Mouse (Mus musculus) right cerebral cortex, adult 2 months (tissue): ENCODE measurements at regions not wholly inside any gene's neighbourhood (a gene's known extent, or its start where the extent isn't known, plus 50 kb on each side); places are given as distances from the start of the nearest gene placed in this dataset.
A peak's percentile ranks its signal among the peaks of the same experiment; 100 is the strongest.

Source experiments
- DNase-seq, 2 experiments: peaks; one replicate each; pipeline ENCODE4 v3.0.0; 2021 to 2022; ENCODE audit warnings: low spot score in 2 of 2

DNA sequence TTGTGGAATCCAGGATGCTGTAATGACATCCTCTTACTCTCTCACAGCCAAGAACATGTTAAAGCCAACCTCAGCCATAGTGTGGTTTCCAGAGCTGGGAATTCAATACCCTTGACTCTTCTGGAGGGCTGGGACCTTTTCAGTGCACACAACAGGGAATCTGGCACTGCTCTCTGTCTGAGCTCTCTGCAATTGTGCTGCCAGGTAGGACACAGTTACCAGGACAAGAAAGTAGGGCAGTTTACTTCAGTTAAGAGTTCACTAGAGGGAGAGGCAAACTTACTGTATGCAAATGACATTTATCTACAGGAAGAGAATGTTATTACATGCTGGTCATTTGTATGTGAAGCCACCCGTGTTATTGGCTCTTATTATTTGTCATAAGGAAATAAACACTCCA, 197.6 kb downstream of the Arl4a start:
- DNase-seq: no peak

DNA sequence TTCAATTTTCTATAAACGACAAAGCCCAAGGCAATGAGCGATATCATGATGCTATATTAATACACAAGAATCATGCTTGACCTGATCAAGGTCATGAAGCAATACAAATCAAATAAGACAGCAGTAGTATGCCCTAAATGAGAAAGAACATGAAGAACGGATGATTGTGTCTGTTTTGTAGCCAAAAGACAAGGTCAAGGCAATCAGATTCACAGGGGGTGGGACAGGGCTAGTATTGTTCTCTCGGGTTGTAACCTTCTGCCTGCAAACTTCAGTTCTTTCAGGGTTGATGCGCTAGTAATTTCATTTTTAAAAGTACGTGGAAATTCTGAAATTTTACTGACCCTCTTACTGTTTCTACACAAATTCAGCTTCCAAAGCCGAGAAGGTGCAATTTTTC, 206.7 kb downstream of the Arl4a start:
- DNase-seq: no peak

DNA sequence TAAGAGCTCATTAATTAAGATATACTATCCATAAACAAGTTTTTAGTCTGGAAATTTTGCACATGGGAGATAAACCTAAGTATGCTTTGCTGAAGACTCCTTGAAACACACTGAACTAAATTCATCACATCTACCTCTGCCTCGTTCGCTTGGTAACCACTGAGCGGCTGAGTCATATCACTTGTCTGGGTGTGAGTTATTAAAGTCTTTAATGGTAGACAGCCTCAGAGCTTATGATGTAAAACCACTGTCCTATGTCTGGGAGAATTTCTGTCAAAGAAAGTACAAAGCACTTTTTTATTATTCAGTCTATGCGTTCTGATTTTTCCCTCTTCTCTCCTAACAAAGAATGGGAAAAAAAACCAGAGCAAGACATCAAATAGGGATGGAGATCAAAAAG, 207.3 kb downstream of the Arl4a start:
- DNase-seq: peak in 1 of 2 experiments; percentile 5

DNA sequence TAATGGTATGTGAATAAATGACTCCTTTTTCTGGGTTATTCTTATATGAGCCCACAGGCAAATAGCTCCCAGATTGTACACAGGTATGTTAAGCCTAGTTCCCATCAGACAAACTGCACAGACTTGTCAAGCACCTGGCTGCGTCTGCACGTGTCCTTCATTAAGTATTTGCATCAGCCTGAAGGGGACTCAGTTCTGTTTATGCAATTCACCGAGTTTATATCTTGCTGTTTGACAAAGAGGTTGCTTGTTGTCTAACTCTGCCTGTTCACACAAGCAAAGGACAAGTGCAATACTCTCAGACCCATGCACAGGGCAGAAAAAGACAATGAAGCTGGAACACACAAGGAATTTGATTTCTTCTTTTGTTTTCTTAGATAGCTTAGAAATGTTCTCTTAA, 215.2 kb downstream of the Arl4a start:
- DNase-seq: no peak

DNA sequence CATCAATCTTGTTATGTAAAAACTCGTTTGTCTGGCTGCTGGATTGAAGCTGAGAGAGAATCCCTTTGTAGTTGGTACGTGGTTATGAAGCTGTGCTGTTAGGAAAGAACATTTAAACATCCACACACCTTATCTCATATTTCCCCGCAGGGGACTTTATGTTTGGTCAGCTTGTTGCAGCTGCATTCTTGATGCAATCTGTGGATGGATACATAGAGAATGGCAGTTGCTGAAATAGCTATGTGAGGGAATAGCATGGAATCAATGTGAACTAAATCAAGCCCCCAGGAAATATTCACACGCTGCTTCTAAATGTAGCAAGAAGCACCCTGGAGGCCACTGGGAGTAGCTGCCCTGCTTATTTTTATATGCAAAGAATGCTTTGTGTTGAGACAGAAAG, 236.3 kb downstream of the Arl4a start:
- DNase-seq: no peak

DNA sequence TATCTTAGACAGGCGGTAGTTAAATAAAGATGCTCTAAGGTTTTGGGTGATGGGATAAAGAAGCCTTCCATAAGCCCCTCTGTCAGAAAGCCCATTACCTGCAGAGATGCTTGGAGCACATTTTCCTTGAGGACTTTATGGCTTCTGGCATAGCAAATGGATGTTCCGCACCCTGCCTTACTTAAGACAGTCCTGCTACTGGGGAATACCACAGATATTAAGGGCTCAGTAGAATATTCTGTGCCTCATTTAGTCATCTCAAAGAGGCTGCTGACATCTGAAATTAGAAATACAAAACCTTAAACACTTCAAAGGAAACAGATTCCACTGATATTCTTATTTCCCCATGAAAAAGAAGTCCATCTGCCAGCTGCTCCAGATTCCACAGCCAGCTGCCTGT, 240.0 kb downstream of the Arl4a start:
- no peak for DNase-seq

DNA sequence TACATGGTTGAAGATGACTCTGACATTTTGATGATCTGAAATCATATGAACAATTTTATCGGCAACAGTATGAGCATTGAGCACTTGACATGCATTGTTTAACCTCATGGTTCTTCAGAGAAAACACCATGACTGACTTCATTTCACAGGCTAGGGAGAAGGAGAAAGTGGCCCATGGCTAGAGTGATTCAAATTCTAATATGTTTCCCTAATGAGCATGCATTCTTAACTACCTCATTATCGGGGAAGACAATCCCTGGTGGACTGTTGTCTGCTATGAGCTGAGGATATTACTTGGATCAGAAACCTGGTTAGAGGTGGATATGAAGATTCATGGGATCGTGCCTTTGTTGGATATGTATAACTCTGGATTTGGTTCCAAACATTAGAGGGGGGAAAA, 240.9 kb downstream of the Arl4a start:
- DNase-seq: no peak

DNA sequence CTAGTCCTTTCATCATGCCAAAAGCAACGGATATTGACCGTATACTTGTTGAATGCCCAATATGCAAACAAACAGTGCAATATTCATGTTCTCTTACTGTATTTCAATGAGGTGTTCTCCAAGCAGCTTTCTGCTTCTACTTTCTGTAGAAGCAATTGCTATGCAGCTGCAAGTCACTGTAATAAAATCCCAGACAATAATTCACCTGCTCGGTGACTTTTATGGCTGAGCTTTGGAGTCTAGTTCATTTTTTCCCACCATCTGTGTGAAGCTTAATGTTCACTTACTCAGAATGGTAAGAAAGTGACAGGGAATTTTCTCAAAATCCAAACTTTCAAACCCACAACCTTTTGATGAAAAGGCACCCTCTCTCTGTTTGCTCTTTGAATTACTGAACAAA, 252.8 kb downstream of the Arl4a start:
- DNase-seq: no peak

DNA sequence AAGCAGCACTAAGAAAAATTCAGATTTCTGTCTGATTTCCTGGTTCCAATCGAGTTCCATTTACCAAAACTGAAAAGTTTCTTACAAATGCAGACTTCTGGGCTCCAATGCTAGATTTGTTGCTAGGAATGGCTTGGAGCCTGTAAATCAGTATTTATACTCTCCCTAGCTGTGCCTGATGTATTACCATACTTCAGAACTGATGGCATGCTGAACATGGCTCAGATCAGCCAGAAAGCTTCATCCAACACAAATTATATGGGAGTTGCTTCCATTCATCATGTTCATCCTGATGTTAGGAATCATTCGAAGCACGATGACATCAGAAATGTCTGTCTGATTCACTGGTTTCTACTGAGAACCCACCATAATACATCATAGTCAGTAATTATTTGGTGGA, 253.3 kb downstream of the Arl4a start:
- no peak for DNase-seq

DNA sequence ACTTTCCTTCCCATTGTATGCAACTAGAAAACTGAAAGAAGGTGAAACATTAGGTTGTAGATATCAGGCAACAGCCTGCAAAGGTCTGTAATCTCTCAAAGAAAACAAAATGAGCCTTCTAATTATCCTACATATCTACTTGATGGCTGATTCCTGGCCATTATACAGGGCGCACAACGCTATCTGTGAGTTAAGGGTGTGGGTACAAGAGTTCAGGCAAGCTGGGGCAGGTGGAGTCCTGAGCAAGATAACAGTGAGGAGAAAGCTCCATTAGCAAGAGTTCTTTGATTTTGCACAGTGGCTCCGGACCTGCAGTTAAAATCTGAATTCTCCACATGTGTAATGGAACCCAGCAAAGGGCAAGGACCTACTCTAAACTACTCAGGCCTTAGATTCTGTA, 261.7 kb downstream of the Arl4a start:
- DNase-seq: no peak

DNA sequence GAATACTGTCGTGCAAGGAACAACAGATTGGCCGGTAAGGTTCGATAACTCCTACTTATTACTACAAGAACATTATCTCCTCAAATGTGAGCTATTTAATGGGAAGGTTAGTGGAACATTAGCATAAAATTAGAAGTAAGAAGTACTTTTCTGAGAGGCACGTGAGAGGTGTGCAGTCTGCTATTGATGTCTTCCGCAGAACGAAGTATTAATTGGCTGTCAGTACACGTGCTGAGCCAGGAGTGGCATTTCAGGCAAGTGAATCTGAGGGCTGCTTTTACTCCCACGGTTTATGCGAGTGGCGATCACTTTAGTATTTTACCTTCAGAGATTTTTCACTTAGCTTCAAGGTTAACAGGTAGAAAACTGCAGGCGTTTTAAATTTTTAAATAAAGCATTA, 270.8 kb downstream of the Arl4a start:
- DNase-seq: no peak

DNA sequence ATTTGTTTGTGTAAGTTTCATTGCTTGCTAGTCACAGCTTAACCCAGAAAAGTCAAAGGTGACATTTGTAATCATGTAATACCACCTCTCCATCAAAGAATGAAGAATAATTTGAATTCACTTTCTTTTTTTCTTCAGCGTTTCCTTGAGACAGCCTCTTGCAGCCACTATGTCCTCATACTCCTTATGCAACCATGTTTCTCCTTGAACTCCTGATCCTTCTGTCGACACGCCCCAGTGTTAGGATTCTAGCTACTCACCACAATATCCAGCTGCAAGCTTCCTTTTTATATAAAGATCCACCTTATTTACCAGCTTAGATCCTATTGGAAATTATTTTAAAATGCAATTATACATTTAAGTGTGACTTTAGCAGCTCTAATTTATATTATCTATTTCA, 274.3 kb downstream of the Arl4a start:
- no peak for DNase-seq

DNA sequence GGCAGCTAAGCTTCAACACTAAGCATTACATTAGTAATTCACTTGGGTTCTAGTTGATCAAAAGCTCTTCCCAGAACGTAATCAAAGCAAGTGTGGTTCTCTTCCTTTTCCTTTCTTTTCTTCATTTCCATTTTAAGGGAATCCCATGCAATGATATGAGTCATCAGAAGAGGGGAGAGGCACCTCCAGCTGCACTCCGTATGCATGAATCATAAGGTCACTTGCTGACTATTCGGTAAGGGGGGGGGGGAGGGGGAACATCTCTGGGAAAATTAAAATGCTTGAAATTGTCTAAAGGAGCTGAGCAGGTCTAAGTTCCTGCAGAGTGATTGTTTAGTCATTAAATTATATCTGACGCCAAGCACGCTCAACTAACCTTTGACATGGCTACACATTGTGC, 275.9 kb downstream of the Arl4a start:
- no peak for DNase-seq

DNA sequence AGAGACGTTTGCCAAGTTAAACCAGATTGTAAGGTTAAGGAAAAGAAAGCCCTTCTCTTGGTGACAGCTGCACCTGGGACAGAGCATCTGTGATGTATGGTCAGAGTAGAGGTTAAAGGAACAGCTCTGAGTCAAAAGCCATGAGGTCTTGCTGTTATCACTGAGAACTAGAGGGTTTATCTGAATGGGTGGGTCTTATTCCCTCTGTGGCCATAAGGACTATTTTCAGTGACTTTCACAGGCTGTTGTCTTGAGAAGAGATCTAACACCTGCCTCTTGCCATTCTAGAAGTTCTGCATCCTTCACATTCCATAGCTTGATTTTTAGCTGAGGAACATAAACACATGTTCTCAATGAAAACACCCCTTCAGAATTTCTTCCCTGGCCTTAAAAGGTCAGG, 276.5 kb downstream of the Arl4a start:
- DNase-seq: no peak

DNA sequence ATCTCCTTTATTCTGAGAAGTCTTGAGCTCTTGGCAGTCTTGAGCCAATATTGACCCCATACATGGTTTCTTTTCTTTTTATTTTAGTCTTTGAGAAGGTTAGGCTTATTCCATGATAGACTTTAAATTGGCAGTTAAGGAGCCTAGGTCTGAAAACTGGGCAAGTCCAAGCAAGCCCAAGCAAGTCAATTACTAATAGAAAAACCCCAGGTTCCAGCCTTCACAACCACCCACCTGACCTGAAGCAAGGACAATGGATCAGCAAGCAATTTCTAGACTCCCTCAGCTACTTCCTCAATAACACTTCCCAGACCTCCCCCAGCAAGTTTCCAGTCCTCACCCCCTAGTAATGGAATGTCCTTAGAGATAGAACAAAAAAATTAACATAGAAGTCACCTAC, 279.9 kb downstream of the Arl4a start:
- no peak for DNase-seq

DNA sequence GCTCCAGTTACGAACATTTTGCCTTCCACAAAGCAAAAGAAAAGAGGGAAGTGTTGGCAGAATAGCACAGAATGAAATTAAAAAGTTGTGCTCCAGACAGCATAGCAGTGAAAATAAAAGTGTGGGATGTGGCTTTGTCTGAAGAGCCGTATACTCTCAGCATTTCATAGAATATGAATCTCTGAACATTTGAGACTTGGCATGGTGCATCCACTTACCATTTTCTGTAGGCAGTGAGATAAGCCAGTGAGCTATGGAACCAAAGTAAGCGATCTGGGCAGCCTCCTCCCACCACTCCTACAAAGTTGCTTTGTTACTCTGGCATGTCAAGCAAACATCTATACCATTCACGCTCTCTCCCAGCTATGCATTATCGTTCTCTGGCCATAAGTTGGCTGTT, 286.0 kb downstream of the Arl4a start:
- DNase-seq: no peak

DNA sequence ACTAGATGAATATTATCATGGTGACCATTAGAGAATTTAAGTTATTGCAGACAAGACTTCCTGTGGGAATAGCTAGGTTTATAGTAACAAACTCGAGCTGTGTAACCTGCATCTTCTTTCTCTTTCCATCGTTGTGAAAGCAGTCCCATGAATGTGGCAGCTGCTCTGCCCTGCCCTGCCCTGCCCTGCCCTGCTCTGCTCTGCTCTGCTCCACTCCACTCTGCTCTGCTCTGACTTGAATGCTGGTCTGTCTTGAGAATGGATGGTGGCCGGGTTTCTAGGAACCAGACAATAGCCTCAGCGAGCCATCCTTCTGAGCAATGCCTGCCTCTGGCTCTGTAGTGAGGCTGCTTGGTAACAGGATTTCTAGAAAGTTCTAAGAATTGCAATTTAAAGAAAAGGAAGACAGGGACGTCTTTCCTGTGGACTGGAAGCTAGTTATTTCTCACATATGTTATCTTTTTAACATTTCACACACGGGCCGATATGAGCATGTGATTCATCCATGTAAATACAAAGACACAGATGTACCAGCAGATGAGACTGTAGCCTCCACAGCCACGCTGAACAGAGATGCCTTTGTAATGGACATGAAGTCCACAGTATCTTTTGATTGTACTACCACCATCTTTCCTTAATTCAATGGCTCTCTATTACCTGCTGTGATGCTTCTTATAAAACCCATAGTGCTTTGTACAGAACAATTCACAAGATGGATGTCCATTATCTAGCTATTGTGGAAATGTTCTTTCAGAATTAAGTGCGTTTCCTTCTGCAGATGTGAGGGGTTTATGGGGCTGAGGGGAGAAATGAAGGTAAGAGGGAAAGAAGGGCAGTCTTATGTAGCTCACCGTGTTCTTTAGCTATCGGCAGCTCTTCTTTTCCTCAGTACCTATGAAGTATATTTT, 295.4 kb downstream of the Arl4a start:
- DNase-seq: no peak

DNA sequence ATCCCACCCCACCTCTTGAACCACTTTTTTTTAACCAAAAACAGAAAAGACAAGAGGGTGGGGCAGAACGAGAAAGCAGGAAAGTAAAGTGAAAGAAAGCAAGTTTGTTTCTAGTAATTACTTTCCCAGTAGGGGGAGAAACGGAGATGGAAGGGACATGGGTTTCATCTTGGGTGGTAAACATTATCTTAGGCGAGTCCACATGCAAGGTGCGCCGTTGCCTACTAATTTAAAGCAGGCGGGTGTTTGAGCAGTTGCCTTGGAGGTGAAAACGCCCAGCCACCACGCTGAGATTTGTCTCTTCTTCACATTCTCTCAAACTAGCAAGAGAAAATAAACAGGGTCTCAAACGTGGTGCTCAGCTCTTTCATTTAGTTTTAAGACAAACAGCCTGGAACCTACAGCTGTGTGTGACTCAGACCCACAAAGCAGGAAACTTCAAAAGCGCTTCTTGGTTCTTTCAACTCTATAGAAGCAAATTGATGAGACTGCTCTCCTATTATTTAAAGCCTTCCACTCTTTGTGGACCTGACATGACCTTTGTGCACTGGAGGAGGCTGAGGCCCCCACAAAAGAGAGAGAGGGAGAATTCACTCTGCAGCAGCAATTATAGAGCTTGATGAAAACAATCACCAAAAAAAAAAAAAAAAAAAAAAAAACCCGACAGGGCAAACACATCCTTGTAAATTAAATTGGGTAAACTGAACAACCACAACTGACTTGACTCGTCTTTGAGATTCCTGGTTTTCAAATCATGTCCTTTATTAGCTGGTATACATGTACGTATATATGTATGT, 296.6 kb downstream of the Arl4a start:
- no peak for DNase-seq

DNA sequence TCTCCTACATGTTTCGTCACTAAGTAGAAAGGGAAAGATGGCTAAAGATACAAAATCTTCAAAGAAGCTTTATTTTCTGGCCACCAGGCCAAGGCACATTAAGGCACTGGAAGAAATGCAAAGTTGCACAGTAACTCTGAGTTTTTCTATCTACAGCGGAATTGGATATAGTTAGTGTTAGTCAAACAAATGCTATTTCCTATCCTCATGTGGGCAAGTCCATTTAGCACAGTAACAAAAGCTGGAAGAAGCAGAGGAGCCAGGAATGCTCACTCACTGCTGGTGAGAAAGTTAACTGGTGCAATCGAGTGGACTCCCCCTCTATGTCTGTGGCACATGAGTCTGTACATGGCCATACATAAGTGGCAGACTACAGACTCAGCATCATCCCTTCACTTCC, 300.9 kb downstream of the Arl4a start:
- DNase-seq: no peak

DNA sequence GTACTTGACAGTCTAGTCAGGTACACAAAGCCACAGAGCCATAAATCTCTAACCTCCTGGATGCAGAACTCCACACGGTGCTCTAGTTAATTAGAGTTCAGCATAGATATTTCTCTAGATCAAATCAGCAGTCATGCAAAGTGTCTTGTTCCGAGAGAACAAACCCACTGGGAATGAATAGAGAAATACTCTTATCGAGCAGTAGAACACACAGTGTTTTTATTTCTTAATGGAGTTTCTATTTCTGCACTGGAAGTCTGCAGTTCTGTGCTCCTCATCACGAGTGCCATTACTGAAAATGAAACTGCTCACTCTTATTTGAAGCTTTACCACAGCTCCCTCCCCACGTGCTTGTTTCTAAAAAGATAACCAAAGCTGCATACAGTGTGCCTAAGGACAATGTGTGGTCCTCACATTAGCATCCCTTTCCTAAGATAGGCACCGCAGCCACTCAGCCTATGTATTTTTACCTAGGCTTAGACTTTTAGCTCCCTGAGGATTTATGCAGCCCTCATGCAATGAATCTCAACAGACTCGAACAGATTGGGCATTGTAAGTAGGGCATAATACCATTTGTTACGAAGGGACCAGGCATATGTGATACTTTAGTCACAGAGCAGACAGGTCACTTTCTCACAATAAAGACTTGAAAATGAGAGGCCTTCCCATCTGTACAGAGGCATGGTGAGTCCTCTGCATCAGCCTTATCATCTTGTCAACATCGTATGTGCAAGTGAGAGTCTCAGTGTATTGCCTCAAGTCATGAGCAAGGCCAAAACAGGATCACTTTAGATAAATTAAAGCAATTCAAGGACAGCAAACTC, 301.5 kb downstream of the Arl4a start:
- peak in 1 of 2 experiments; percentile 31 for DNase-seq

DNA sequence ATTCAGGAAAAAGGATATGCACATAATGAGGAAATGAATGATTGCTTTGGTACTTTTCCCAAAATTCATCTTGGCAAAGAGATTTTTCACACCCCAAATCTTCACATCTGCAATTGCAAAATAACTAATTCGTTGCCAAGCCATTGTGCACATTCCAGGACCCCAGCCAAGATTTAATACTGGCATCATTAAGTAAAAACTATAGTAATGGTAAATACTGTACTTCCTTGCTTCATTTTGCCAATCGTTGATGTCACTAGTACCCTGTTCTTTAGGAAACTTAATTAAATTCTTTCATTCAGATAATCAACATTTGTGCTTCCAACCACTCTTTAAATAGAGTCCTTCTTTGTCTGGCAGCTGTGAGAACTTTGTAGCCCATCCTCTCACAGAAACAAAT, 303.6 kb downstream of the Arl4a start:
- DNase-seq: no peak

DNA sequence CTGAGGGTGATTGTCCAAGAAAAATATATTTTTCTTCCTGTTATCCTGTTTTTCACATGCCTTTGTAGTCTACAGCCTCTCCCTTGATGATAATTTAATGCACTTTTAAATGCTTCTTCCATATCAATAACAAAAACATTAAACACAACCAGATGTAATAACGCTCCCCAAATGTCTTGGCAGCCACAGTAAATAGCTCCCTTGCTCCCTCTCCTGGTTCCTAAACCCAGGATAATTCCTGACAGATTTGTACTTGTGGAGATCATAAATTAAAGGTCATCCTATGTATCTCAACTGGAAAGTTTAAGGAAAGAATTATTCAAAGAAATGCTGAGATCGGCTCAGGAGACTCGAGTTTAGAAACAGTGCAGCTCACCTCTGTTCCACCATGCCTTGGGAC, 306.6 kb downstream of the Arl4a start:
- no peak for DNase-seq
